Comparison of ENCODE assay signal across 20 mouse cellular contexts in genomic region chr7:143075394-143075793, GRCm38 (mm10). TPM values are rescaled to one million over a fixed set of nuclear protein-coding genes. Genes with fewer than 3 reads are reported as not detected.
DNase-seq lines count a peak whose midpoint lies in the region; ATAC-seq and TF ChIP-seq lines count a peak whose summit lies in the region.
"Had no signal": no experiment of that assay in that cellular context is flagged by ENCODE, and none has a peak within 500 bp of the region (broad histone marks: within the 10 kb centered on the region; RNA-seq: fewer than 3 reads in every experiment).

No protein-coding gene starts in this region.

- 52% methylated on average over 5 of the region's 5 CpGs for WGBS in heart, embryonic 11.5 days (ENCODE audit: insufficient replicate concordance)
- 64% methylated on average over 5 of the region's 5 CpGs for WGBS in heart, embryonic 10.5 days
- WGBS in liver, adult 2 months = 47% methylated on average over 5 of the region's 5 CpGs
- WGBS in liver, postnatal 0 days (ENCODE audit: insufficient replicate concordance) = 67% methylated on average over 5 of the region's 5 CpGs

- no peaks in the 10 kb centered on the region for H3K36me3 ChIP-seq in heart, embryonic 11.5 days (ENCODE audit: control insufficient read depth, insufficient read depth, low read length)
- peaks cover 9% of the 10 kb centered on the region for H3K36me3 ChIP-seq in heart, embryonic 10.5 days
- no peaks in the 10 kb centered on the region for H3K36me3 ChIP-seq in liver, adult 2 months (ENCODE audit: control insufficient read depth, insufficient read depth, low read length)
- H3K36me3 ChIP-seq in liver, postnatal 0 days (replicated peaks; ENCODE audit: insufficient read depth, low read length) = no peaks in the 10 kb centered on the region

- TF ChIP-seq POLR2A in liver, adult 2 months (IDR thresholded peaks at IDR 0.05; ENCODE audit: extremely low read depth, insufficient read depth, low read length) = no peak

- no peaks in the 10 kb centered on the region for H3K9me3 ChIP-seq in heart, embryonic 11.5 days (replicated peaks; ENCODE audit: control insufficient read depth, low read length)
- no peaks in the 10 kb centered on the region for H3K9me3 ChIP-seq in heart, embryonic 10.5 days
- H3K9me3 ChIP-seq in liver, postnatal 0 days (ENCODE audit: low read length) = no peaks in the 10 kb centered on the region
- H3K9me3 ChIP-seq: G1E had no signal

- peaks cover 4% of the 10 kb centered on the region for H3K4me1 ChIP-seq in heart, embryonic 11.5 days (ENCODE audit: control insufficient read depth, insufficient read depth, low read length)
- H3K4me1 ChIP-seq in heart, embryonic 10.5 days = peaks cover 16% of the 10 kb centered on the region
- H3K4me1 ChIP-seq in liver, adult 2 months (ENCODE audit: control insufficient read depth, insufficient read depth, low read length) = peaks cover 20% of the 10 kb centered on the region
- peaks cover 4% of the 10 kb centered on the region for H3K4me1 ChIP-seq in liver, postnatal 0 days (ENCODE audit: insufficient read depth)

- H3K4me3 ChIP-seq in heart, embryonic 11.5 days (ENCODE audit: low read depth, low read length) = no peak overlapping the region
- no peak overlapping the region for H3K4me3 ChIP-seq in heart, embryonic 10.5 days
- H3K4me3 ChIP-seq in liver, adult 2 months (ENCODE audit: insufficient read depth, low read depth, low read length) = no peak overlapping the region
- no peak overlapping the region for H3K4me3 ChIP-seq in liver, postnatal 0 days (ENCODE audit: low read depth, low read length)

- H3K9ac ChIP-seq in heart, embryonic 11.5 days (ENCODE audit: low read depth, low read length) = 0 out of 2 replicates have a peak overlapping the region, but pooled peaks have one; percentile 1
- no peak overlapping the region for H3K9ac ChIP-seq in liver, adult 2 months (ENCODE audit: low read depth, low read length)
- no peak overlapping the region for H3K9ac ChIP-seq in liver, postnatal 0 days (replicated peaks)

- no peak for TF ChIP-seq EP300 in liver, postnatal 0 days (IDR thresholded peaks at IDR 0.05; ENCODE audit: low read depth)

- DNase-seq in heart, embryonic 10.5 days (ENCODE audit: low spot score) = no peak
- DNase-seq in liver, adult 2 months (ENCODE audit: extremely low read depth, low read depth, low spot score) = peak; percentile 67
- no peak for DNase-seq in liver, postnatal 0 days
- DNase-seq: adrenal gland, adult 2 months; adrenal gland, adult 8-10 months; adrenal gland, postnatal 10 days; adrenal gland, postnatal 14 days; adrenal gland, postnatal 25 days; adrenal gland, postnatal 36 days; B cell, adult 2 months; cerebellum, adult 11 months; cerebellum, adult 11-12 months; cerebellum, adult 18-20 months had no signal

- peaks cover 3% of the 10 kb centered on the region; the same call in 1 of the 2 replicates for H3K27me3 ChIP-seq in heart, embryonic 11.5 days (ENCODE audit: control insufficient read depth, insufficient read depth, low read length)
- peaks cover 18% of the 10 kb centered on the region for H3K27me3 ChIP-seq in heart, embryonic 10.5 days (ENCODE audit: insufficient read depth, poor library complexity, severe bottlenecking)
- no peaks in the 10 kb centered on the region for H3K27me3 ChIP-seq in liver, adult 2 months (ENCODE audit: control insufficient read depth, insufficient read depth, low read length)
- H3K27me3 ChIP-seq in liver, postnatal 0 days (ENCODE audit: insufficient read depth, low read length) = no peaks in the 10 kb centered on the region
- H3K27me3 ChIP-seq: CH12.LX, Patski had no signal

- H3K79me2 ChIP-seq in liver, adult 2 months (ENCODE audit: control insufficient read depth, insufficient read depth, low read length) = no peaks in the 10 kb centered on the region

- H3K27ac ChIP-seq in heart, embryonic 11.5 days (ENCODE audit: low read depth, low read length) = no peak overlapping the region
- H3K27ac ChIP-seq in heart, embryonic 10.5 days = no peak overlapping the region
- H3K27ac ChIP-seq in liver, adult 2 months (replicated peaks; ENCODE audit: insufficient read depth, low read depth, low read length) = no peak overlapping the region
- H3K27ac ChIP-seq in liver, postnatal 0 days (ENCODE audit: low read depth) = no peak overlapping the region

- H3K4me2 ChIP-seq in heart, embryonic 11.5 days = no peak overlapping the region
- no peak overlapping the region for H3K4me2 ChIP-seq in liver, postnatal 0 days (ENCODE audit: low read depth, low read length)

- no peak for ATAC-seq in heart, embryonic 11.5 days (replicated peaks; ENCODE audit: insufficient number of reproducible peaks, low FRiP score, low TSS enrichment)
- ATAC-seq in liver, postnatal 0 days = no peak
- ATAC-seq: activated CD4-positive, CD25-positive, alpha-beta regulatory T cell, adult 4 months; CD4-positive, CD25-positive, alpha-beta regulatory T cell, adult 4 months; Patski had no signal

- TF ChIP-seq CTCF in liver, adult 2 months (IDR thresholded peaks at IDR 0.05; ENCODE audit: low read depth, low read length) = no peak
- TF ChIP-seq CTCF in liver, postnatal 0 days (IDR thresholded peaks at IDR 0.05; ENCODE audit: low read depth) = no peak

RNA-seq across cellular contexts. Expression of gene Tssc4, which starts 6.3 kb away (rescaled TPM):
- 36.2 and 48.4 TPM in 2 replicates for polyA plus RNA-seq in heart, embryonic 11.5 days (2014; fragmentation: Nextera tagmentation; extraction: Ambion mirVana)
- polyA plus RNA-seq in heart, embryonic 10.5 days (2016; fragmentation: Nextera tagmentation; extraction: Ambion mirVana) = 78.0 and 99.5 TPM in 2 replicates
- 11.9 and 13.4 TPM in 2 replicates for total RNA-seq in liver, adult 2 months (2014; rRNA removed)
- 45.6 and 47.7 TPM in 2 replicates for polyA plus RNA-seq in liver, adult 2 months (2012; rRNA removed)
- 24.1 and 25.2 TPM in 2 replicates for polyA plus RNA-seq in liver, postnatal 0 days (2015; fragmentation: Nextera tagmentation; extraction: Ambion mirVana)

RNA-seq across cellular contexts. Expression of gene Trpm5, which starts 19.0 kb away (rescaled TPM):
- polyA plus RNA-seq in heart, embryonic 11.5 days (2014; fragmentation: Nextera tagmentation; extraction: Ambion mirVana) = 1.2 and 2.4 TPM in 2 replicates
- polyA plus RNA-seq in heart, embryonic 10.5 days (2016; fragmentation: Nextera tagmentation; extraction: Ambion mirVana) = 1.1 and 1.5 TPM in 2 replicates
- total RNA-seq in liver, adult 2 months (2014; rRNA removed) = under 0.01 and 0.07 TPM in 2 replicates
- polyA plus RNA-seq in liver, adult 2 months (2012; rRNA removed) = 0.02 TPM in 1 of 2 replicates, not detected in the other
- polyA plus RNA-seq in liver, postnatal 0 days (2015; fragmentation: Nextera tagmentation; extraction: Ambion mirVana) = 0.13 and 0.42 TPM in 2 replicates
- polyA plus RNA-seq: activated CD4-positive, CD25-positive, alpha-beta regulatory T cell, adult 4 months; CD4-positive, CD25-positive, alpha-beta regulatory T cell, adult 4 months; G1E had no signal

RNA-seq across cellular contexts. Expression of gene Cd81, which starts 22.9 kb away (rescaled TPM):
- polyA plus RNA-seq in heart, embryonic 11.5 days (2014; fragmentation: Nextera tagmentation; extraction: Ambion mirVana) = 632 and 701 TPM in 2 replicates
- 472 and 583 TPM in 2 replicates for polyA plus RNA-seq in heart, embryonic 10.5 days (2016; fragmentation: Nextera tagmentation; extraction: Ambion mirVana)
- 363 and 420 TPM in 2 replicates for total RNA-seq in liver, adult 2 months (2014; rRNA removed)
- polyA plus RNA-seq in liver, adult 2 months (2012; rRNA removed) = 616 and 625 TPM in 2 replicates
- 213 and 231 TPM in 2 replicates for polyA plus RNA-seq in liver, postnatal 0 days (2015; fragmentation: Nextera tagmentation; extraction: Ambion mirVana)

RNA-seq across cellular contexts. Expression of gene Kcnq1, which starts 30.8 kb away (rescaled TPM):
- 9.2 and 12.1 TPM in 2 replicates for polyA plus RNA-seq in heart, embryonic 11.5 days (2014; fragmentation: Nextera tagmentation; extraction: Ambion mirVana)
- 5.4 and 10.5 TPM in 2 replicates for polyA plus RNA-seq in heart, embryonic 10.5 days (2016; fragmentation: Nextera tagmentation; extraction: Ambion mirVana)
- 1.3 and 3.4 TPM in 2 replicates for total RNA-seq in liver, adult 2 months (2014; rRNA removed)
- polyA plus RNA-seq in liver, adult 2 months (2012; rRNA removed) = 0.91 and 2.5 TPM in 2 replicates
- polyA plus RNA-seq in liver, postnatal 0 days (2015; fragmentation: Nextera tagmentation; extraction: Ambion mirVana) = 0.37 and 0.63 TPM in 2 replicates
- total RNA-seq: CH12.LX, G1E had no signal
- polyA plus RNA-seq: activated CD4-positive, CD25-positive, alpha-beta regulatory T cell, adult 4 months; C2C12; CD4-positive, CD25-positive, alpha-beta regulatory T cell, adult 4 months; G1E had no signal
